Mouse (Mus musculus) CD4-positive, CD25-positive, alpha-beta regulatory T cell, adult 4 months (primary cell): ENCODE results near the gene Ppil1. TPM values are rescaled to one million over a fixed set of nuclear protein-coding genes. Genes with fewer than 3 reads are reported as not detected.
"Not testable (repeated sequence)": the region's sequence is repeated elsewhere in the genome, so short reads cannot be mapped to it uniquely, and the experiment has no call there.

Experiments used
- ATAC-seq: one replicate; pipeline ENCODE4 v1.8.0; 2017
- polyA plus RNA-seq, 2 experiments: library from polyadenylated mRNA; unstranded; fragments of 100-300 nt; shearing (Covaris generic); gene quantifications; one replicate each; pipeline ENCODE4 v1.2.1; 2017

Gene Ppil1
- polyA plus RNA-seq, 2 experiments from 2014 or later, result 72.7 to 101 TPM

GRCm38 (mm10) chr17:29251608-29252390 is 12.2 kb downstream of the Ppil1 start:
- ATAC-seq, result no peak

DNA sequence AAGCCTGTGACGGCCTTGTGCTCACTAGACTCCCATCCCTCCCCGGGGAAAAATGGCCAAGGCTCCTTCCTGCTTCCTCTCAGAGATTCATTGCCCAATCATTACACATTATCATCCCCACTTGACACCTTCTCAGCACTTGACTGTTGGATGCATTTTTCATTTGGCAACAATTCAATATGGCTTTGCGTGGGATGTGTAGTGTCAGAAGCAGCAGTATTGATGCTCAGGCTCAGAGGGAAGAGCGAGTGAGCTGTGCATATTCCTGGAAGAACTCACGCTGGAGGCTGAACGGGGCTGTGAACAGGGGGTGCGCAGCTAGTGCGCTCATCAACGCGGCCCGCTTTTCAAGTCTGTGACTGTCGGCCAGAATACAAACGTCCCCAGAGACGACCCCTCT is 13.0 kb downstream of the Ppil1 start:
- not testable (repeated sequence) for ATAC-seq

DNA sequence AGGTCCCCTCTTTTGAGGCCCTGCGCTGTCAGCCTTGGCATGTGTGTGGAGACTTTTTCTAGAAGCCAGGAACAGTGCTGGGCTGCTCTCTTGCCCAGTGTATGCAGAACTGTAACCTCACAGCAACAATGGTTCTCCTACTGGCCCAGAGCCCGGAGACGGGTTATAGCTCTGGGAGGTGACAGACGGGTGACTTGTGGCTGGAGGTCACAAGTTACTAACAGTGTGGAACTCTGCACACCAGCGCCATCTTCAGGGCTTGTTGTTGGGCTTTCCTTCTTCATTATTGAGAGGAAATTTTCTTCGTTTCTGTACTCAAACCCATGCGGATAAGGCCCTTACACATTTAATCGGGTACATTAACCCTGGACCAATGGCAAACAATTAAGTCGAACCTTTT is 14.5 kb downstream of the Ppil1 start:
- no peak for ATAC-seq

- no peak for ATAC-seq
Measured at GRCm38 (mm10) chr17:29247881-29248280, 16.1 kb downstream of the Ppil1 start.

DNA sequence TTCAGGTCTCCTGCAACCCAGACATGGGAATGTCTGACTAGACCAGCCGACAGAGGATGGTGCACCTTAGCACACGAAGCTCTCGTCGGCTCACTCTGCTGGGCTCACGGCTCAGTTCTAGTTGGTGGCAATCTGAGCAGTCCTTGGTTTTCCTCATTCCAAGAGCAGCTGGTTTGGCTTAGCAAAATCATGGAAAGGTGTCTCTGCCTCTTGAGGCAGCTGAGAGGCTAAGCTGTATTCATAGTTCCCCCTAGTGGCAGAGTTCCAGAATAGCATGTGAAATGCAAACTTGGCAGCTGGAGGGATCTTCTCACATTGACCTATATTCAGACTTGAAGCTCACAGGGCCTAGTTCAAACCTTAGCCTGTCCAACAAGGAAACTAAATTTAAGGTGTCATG is 17.4 kb downstream of the Ppil1 start:
- peak; percentile 56 for ATAC-seq

GRCm38 (mm10) chr17:29245725-29246124 is 18.3 kb downstream of the Ppil1 start:
- ATAC-seq, result no peak

GRCm38 (mm10) chr17:29244912-29245311 is 19.1 kb downstream of the Ppil1 start:
- ATAC-seq, result no peak

GRCm38 (mm10) chr17:29238421-29238945 is 25.5 kb downstream of the Ppil1 start:
- ATAC-seq, result no peak

DNA sequence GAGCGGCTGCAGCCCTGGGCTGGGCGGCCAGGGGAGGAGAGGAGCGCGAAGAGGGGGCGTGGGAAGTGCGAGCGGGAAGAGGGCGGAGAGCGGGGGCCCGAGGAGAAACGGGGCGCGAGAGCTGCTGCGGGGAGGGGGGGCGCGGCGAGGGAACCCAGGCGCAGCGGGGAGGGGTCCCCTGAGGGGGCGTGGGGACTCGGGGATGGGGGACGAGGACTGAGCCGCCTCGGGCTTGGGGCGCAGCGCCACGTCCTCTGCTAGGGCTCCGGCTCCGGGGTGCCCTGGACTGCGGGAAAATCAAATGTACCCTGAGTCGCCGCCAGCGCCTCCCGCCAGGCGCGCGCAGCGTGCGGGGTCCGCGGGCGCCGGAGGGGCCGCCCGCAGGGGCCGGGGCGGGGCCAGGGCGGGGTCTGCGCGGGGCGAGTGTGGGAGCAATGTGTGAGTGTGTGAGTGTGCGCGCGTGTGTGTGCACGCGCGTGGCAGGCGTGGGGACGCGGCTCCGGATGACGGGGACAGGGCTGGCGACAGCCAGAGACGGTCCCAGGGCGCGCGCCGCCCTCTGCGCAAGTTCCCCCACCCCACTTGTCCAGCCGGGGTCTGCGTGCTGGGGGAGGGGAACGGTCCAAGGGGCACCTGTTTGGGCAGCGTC is 26.1 kb downstream of the Ppil1 start, which contains the start of gene Cpne5:
TSS of gene Cpne5 (minus strand) at position 396 of the 649 bp plus-strand sequence.
- no peak for ATAC-seq

DNA sequence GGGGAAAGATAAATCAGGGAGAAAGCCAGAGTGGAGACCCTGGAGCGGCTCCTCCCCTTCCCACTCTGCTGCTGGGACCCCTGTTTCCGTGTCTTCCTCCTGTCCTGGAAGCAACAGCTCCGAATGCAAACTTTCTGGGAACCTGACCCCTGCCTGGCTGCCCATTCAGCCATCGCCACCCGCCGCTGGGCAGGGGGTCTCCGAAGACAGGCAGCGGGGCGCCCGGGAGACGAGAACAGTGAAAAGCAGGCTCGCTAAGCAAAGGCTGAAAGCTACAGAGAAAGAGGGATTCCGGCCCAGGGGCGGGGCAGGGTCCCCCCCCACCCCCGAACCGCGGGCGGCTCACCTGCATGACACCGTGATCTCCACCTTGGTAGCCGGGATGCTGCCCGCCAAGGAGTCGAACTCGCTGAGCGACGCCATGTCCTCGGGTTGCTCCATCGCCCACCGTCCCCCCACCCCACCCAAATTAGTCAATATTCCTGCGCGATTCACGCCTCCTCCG is 26.7 kb downstream of the Ppil1 start:
- no peak for ATAC-seq

DNA sequence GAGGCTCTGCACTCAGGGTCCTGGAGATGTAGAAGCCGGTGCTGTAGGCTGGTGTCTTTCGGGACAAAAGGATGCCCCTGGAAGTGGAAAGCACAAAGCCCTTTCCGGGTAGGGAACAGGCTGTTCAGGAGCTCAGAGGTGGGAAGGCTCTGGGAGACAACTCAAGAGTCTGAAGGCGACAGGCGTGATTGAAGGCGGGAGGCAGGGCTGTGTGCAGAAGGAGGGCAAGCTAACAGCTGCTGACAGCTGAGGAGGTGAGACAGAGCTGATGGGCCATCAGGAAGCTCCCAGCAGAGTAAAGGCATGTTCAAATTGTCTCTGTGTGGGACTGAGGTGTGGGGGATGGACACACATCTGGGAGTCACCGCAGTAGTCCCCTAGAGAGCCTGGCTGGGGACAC is 27.9 kb downstream of the Ppil1 start:
- no peak for ATAC-seq

DNA sequence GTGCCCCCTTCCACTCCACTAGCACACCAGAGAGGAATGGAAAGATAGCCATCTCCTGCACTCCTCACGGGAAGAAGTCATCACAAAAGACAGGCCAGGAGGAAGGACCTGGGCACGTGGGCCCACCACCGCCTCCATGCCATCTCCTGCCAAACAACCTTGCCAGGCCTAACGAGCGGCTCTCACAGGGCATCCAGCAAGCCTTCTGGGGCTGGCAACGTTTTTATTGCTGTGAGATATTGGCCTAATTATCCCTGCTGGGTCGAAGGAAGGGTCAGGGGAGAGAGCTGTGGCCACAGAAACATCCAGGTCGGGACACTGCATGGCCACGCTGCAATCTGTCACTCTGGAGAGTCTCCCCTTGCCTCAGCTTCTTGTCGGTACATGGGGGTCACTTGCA is 32.9 kb downstream of the Ppil1 start:
- no peak for ATAC-seq

GRCm38 (mm10) chr17:29220631-29221030 is 43.4 kb downstream of the Ppil1 start:
- ATAC-seq, result no peak

GRCm38 (mm10) chr17:29218017-29218416 is 46.0 kb downstream of the Ppil1 start:
- ATAC-seq, result no peak

DNA sequence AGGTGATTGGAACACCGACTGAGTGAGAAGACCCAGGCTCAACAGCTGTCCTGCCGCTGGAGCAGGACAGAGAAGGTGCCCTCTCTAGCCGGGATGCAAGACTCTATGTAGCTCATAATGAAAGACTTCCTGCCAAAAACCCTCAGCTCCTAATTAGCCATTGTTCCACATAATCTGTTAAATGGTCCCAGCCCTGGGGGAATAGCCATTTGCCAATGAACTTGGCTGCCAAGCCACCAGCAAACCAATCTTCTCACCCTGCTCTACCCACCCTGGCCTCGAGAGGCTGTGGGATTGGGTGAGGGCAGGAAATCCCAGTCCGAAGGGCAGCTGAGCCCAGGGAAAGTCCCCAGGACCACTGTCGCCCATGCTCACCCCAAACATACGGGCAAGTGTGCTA is 47.9 kb downstream of the Ppil1 start:
- ATAC-seq, result no peak

GRCm38 (mm10) chr17:29214655-29215054 is 49.3 kb downstream of the Ppil1 start:
- ATAC-seq, result no peak

- ATAC-seq, result no peak
Measured at GRCm38 (mm10) chr17:29214193-29214456, 49.9 kb downstream of the Ppil1 start.

GRCm38 (mm10) chr17:29213381-29214192 is 50.4 kb downstream of the Ppil1 start:
- ATAC-seq, result peak; percentile 67

DNA sequence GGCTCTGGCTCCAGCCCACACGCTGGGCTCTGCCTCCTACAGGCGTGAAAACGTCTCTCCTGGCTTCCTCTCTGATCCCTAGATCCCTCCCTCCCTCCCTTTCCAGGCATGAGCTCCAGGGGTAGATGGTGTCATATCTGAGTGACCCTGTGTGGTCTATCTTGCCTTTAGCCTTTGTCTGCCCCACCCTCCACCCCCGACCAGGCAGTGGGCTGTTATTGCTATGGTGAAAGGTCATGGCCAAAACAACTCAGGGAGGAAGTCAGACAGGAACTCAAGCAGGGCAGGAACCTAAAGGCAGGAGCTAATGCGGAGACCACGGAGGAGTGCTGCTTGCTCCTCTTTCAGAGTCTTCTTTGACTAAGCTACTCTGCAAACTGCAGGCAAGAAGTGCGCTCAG is 52.1 kb downstream of the Ppil1 start:
- no peak for ATAC-seq

- no peak for ATAC-seq
Measured at GRCm38 (mm10) chr17:29210037-29210436, 53.9 kb downstream of the Ppil1 start.

DNA sequence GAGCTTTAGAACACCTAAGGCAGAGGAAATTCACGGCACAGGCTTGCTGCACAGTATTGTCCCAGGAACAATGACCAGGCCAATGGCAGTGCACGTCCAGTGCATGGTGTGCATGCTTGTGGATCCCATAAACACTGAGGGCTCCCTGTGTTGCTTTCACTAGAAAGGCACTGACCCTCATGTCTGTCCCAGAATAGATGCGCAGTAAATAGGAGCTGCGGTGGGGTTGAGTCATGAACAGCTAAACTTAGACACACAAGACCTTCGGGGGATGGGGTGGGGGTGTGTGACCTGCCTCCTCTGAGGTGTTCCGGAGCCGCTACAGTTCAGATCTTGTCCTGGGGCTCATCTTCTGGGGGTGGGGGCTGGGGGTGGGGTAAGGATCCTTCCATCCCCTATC is 57.9 kb downstream of the Ppil1 start:
- no peak for ATAC-seq

DNA sequence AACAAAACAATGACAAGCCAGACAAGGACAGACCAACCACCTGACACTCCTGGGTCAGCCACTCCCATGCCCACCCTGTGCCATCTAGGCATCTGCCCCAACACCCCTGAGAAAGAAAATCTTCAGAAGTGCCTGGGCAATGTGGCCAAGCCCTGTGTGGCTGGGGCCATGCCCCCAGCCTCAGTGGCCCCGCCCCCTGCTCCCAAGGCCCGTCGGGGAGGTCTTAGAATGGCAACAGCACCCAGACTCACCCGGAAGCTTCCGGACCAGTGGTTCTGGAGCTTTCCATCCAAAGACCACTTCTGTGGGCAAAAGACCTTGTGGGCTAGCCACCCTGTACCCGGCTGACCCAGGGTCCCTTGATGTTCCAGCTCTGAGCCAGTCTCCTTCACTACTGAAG is 61.4 kb downstream of the Ppil1 start:
- ATAC-seq, result no peak
